Mouse (Mus musculus) C2C12 (cell line): Measurements from ENCODE around the gene Hk2.

ENCODE experiments used
- CEBPB ChIP-seq: IDR thresholded peaks from one replicate; pipeline ENCODE4 v1.6.1; 2011; ENCODE audit warnings: low read depth, mild to moderate bottlenecking, control low read depth, moderate library complexity
- CTCF ChIP-seq: IDR thresholded peaks from one replicate; pipeline ENCODE4 v1.5.1; 2011; ENCODE audit not compliant: control insufficient read depth, insufficient read depth, insufficient read length
- FOSL1 ChIP-seq: IDR thresholded peaks from one replicate; pipeline ENCODE4 v1.8.0; 2011; ENCODE audit warnings: mild to moderate bottlenecking, low read length; ENCODE audit not compliant: poor library complexity, insufficient read depth, severe bottlenecking
- MAX ChIP-seq: IDR thresholded peaks from one replicate; pipeline ENCODE4 v1.6.1; 2011; ENCODE audit warnings: mild to moderate bottlenecking, control low read depth
- MYOD1 ChIP-seq: IDR thresholded peaks from one replicate; pipeline ENCODE4 v1.6.1; 2011; ENCODE audit warnings: low read depth; ENCODE audit not compliant: control insufficient read depth, insufficient read length
- MYOG ChIP-seq: IDR thresholded peaks from one replicate; pipeline ENCODE4 v1.6.1; 2011; ENCODE audit not compliant: control insufficient read depth, insufficient read length; ENCODE audit errors: extremely low read depth
- USF1 ChIP-seq: IDR thresholded peaks from one replicate; pipeline ENCODE4 v1.6.1; 2011; ENCODE audit warnings: low read depth, mild to moderate bottlenecking, control low read depth, moderate library complexity

GRCm38 (mm10) chr6:82696736-82697135 is 77.5 kb downstream of the Hk2 start:
- TF ChIP-seq CTCF (no peak), MYOD1 (no peak), MYOG (no peak), USF1 (no peak), CEBPB (no peak), MAX (no peak), FOSL1 (no peak)
